Mouse (Mus musculus): Measurements from ENCODE around the gene Dmwd. TPM values are rescaled to one million over a fixed set of nuclear protein-coding genes. Genes with fewer than 3 reads are reported as not detected.

Gene Dmwd
- 15.6 and 16.4 TPM in 2 replicates for polyA plus RNA-seq (2012; rRNA removed)

GRCm38 (mm10) chr7:19075723-19076585 is at the start of gene Dmwd:
Gene Dmwd, plus strand, starts transcription at chr7:19076227.

GRCm38 (mm10) chr7:19054047-19054776 is 21.8 kb upstream of the Dmwd start, which contains the start of gene Rsph6a:
Gene Rsph6a, plus strand, starts transcription at chr7:19054690.

GRCm38 (mm10) chr7:19083701-19084100 is 7.7 kb downstream of the Dmwd start, which contains the start of gene Dmpk:
Gene Dmpk, plus strand, starts transcription at chr7:19083849.

GRCm38 (mm10) chr7:19094471-19094825 is 18.4 kb downstream of the Dmwd start, which contains the start of gene Six5:
Gene Six5, plus strand, starts transcription at chr7:19094594.

GRCm38 (mm10) chr7:19118028-19118771 is 42.2 kb downstream of the Dmwd start, which contains the start of gene Gm4969:
Gene Gm4969, minus strand, starts transcription at chr7:19118368.

GRCm38 (mm10) chr7:19119631-19120429 is 43.8 kb downstream of the Dmwd start, which contains the start of gene Fbxo46:
Gene Fbxo46, plus strand, starts transcription at chr7:19119859.

Other genes with a start within 250 kb of the Dmwd start
- 0.19 and 0.20 TPM in 2 replicates for gene Mill2, start 236.3 kb upstream of the Dmwd start, polyA plus RNA-seq (2012; rRNA removed)
- 7.8 and 13.9 TPM in 2 replicates for gene Pglyrp1, start 204.9 kb upstream of the Dmwd start, polyA plus RNA-seq (2012; rRNA removed)
- 9.2 and 9.6 TPM in 2 replicates for gene Ccdc61, start 165.8 kb upstream of the Dmwd start, polyA plus RNA-seq (2012; rRNA removed)
- gene Nova2, start 150.3 kb upstream of the Dmwd start, polyA plus RNA-seq (2012; rRNA removed), result 0.10 and 0.13 TPM in 2 replicates
- gene Nanos2, start 88.8 kb upstream of the Dmwd start, polyA plus RNA-seq (2012; rRNA removed), result not detected in 2 replicates
- gene Mypop, start 85.0 kb upstream of the Dmwd start, polyA plus RNA-seq (2012; rRNA removed), result 0.16 and 0.21 TPM in 2 replicates
- 6.5 and 6.7 TPM in 2 replicates for gene Irf2bp1, start 72.2 kb upstream of the Dmwd start, polyA plus RNA-seq (2012; rRNA removed)
- gene Foxa3, start 52.7 kb upstream of the Dmwd start, polyA plus RNA-seq (2012; rRNA removed), result 11.8 and 13.7 TPM in 2 replicates
- gene Sympk, start 51.9 kb upstream of the Dmwd start, polyA plus RNA-seq (2012; rRNA removed), result 22.5 and 27.5 TPM in 2 replicates
- not detected in 2 replicates for gene Rsph6a, start 21.5 kb upstream of the Dmwd start, polyA plus RNA-seq (2012; rRNA removed)
- 14.9 and 19.8 TPM in 2 replicates for gene Dmpk, start 7.6 kb downstream of the Dmwd start, polyA plus RNA-seq (2012; rRNA removed)
- 2.7 and 2.9 TPM in 2 replicates for gene Six5, start 18.4 kb downstream of the Dmwd start, polyA plus RNA-seq (2012; rRNA removed)
- gene Gm4969, start 42.1 kb downstream of the Dmwd start, polyA plus RNA-seq (2012; rRNA removed), result 0.15 and 0.22 TPM in 2 replicates
- 2.0 and 2.3 TPM in 2 replicates for gene Fbxo46, start 43.6 kb downstream of the Dmwd start, polyA plus RNA-seq (2012; rRNA removed)
- 2.0 and 2.1 TPM in 2 replicates for gene Qpctl, start 73.1 kb downstream of the Dmwd start, polyA plus RNA-seq (2012; rRNA removed)
- 71.6 and 72.1 TPM in 2 replicates for gene Snrpd2, start 73.5 kb downstream of the Dmwd start, polyA plus RNA-seq (2012; rRNA removed)
- gene Gipr, start 89.9 kb downstream of the Dmwd start, polyA plus RNA-seq (2012; rRNA removed), result 0.14 and 0.16 TPM in 2 replicates
- 6.7 and 7.0 TPM in 2 replicates for gene Eml2, start 100.2 kb downstream of the Dmwd start, polyA plus RNA-seq (2012; rRNA removed)
- 0.33 TPM in 2 replicates for gene Gpr4, start 136.3 kb downstream of the Dmwd start, polyA plus RNA-seq (2012; rRNA removed)
- gene Opa3, start 152.1 kb downstream of the Dmwd start, polyA plus RNA-seq (2012; rRNA removed), result 8.3 and 8.6 TPM in 2 replicates
- gene Vasp, start 195.6 kb downstream of the Dmwd start, polyA plus RNA-seq (2012; rRNA removed), result 35.5 and 39.5 TPM in 2 replicates
- gene Ppm1n, start 203.8 kb downstream of the Dmwd start, polyA plus RNA-seq (2012; rRNA removed), result 0.03 TPM in 1 of 2 replicates, not detected in the other
- gene Rtn2, start 206.4 kb downstream of the Dmwd start, polyA plus RNA-seq (2012; rRNA removed), result 2.9 and 3.9 TPM in 2 replicates
- 0.06 and 0.07 TPM in 2 replicates for gene Fosb, start 233.8 kb downstream of the Dmwd start, polyA plus RNA-seq (2012; rRNA removed)